Mouse (Mus musculus) limb, embryonic 13.5 days (tissue): ENCODE data around the gene Tacc2. TPM values are rescaled to one million over a fixed set of nuclear protein-coding genes. Genes with fewer than 3 reads are reported as not detected.

Experiments used
- ATAC-seq: fragments of 200-750 bp; cut with Nextera tagmentation; 2 replicates; pipeline ENCODE4 v1.8.0; 2017; ENCODE audit warnings: low read depth, moderate number of reproducible peaks, moderate TSS enrichment; ENCODE audit not compliant: low FRiP score
- H3K27ac ChIP-seq: fragments of 300-500 bp; sonication (generic); 2 replicates; pipeline ENCODE4 v1.5.1; 2015; ENCODE audit warnings: inconsistent platforms, mild to moderate bottlenecking, moderate library complexity
- H3K27me3 ChIP-seq: fragments of 300-500 bp; sonication (generic); 2 replicates; pipeline ENCODE4 v1.6.1; 2015; ENCODE audit warnings: mild to moderate bottlenecking, inconsistent platforms
- H3K36me3 ChIP-seq: fragments of 300-500 bp; sonication (generic); 2 replicates; pipeline ENCODE4 v1.6.1; 2015; ENCODE audit warnings: inconsistent platforms, mild to moderate bottlenecking, moderate library complexity
- H3K4me1 ChIP-seq: fragments of 300-500 bp; sonication (generic); 2 replicates; pipeline ENCODE4 v1.6.1; 2015; ENCODE audit warnings: inconsistent platforms
- H3K4me2 ChIP-seq: fragments of 300-500 bp; sonication (generic); replicated peaks from 2 replicates; pipeline ENCODE4 v1.6.1; 2015; ENCODE audit warnings: inconsistent platforms, mild to moderate bottlenecking, moderate library complexity
- H3K4me3 ChIP-seq: fragments of 300-500 bp; sonication (generic); 2 replicates; pipeline ENCODE4 v1.5.1; 2015; ENCODE audit warnings: moderate library complexity, mild to moderate bottlenecking, inconsistent platforms
- H3K9ac ChIP-seq: fragments of 300-500 bp; sonication (generic); 2 replicates; pipeline ENCODE4 v1.6.1; 2015; ENCODE audit warnings: mild to moderate bottlenecking, inconsistent platforms
- H3K9me3 ChIP-seq: fragments of 300-500 bp; sonication (generic); 2 replicates; pipeline ENCODE4 v1.6.1; 2016; ENCODE audit warnings: inconsistent platforms
- WGBS: fragments of 180-500 bp; shearing (Covaris S2); methylation state at CpG from one replicate; pipeline ENCODE4 v1.1.7; 2015; 5-methylcytosine and 5-hydroxymethylcytosine counted together
- polyA plus RNA-seq: library from polyadenylated mRNA; unstranded; fragments of >200 nt; fragmentation: Nextera tagmentation; extraction: Ambion mirVana; gene quantifications from 2 replicates; pipeline ENCODE4 v1.2.1, GENCODE M21; 2015

Gene Tacc2
- polyA plus RNA-seq, 1 experiment from 2014 or later, result 39.3 TPM

DNA sequence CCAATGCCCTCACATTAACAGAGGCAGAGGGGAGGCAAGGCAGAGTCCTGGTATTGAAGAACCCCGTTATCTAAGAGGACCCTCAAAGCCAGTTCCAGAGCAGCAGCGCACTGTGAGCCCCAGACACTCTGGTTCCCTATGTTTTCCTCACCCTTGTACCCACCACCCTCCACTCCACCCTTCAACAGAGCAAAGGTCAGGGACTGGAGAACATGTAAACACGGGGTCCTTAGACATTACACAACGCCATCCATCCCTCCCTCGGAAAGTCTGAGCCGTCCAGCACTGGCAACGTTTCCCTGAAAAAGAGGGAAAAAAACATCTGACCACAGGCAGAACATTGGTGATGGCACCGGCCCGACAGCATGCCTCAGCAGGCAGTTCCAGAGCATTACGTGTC, 222.2 kb downstream of the Tacc2 start:
- WGBS, result 87% methylated on average over 10 of the region's 10 CpGs
- Histone ChIP-seq H3K9me3 (no peaks in the 10 kb centered on the region), H3K4me3 (no peak overlapping the region)

DNA sequence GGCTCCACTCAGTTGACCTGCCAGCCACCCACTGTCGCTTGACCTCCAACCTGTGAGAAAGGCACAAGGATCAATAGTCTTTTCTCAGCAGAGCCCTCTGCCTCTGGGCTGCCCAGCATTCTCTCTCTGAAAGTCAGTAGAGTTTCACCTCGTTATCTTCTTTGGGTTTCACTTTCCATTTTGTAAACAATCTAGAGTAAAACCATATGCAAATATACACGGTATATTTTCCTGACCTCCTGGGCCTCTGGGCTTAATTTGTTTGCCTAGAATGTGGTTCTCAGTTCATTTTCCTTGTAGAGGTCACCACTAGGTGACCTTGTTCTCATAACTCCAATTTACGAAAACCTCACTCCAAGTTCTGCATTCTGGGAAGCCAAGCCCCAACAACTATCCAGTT, 223.4 kb downstream of the Tacc2 start:
- 53% methylated on average over 4 of the region's 4 CpGs for WGBS
- Histone ChIP-seq H3K4me2 (no peak overlapping the region), H3K9ac (no peak overlapping the region), H3K9me3 (no peaks in the 10 kb centered on the region), H3K27ac (no peak overlapping the region), H3K4me1 (no peaks in the 10 kb centered on the region), H3K4me3 (no peak overlapping the region), H3K36me3 (no peaks in the 10 kb centered on the region), H3K27me3 (no peaks in the 10 kb centered on the region)
- no peak for ATAC-seq

More for the DNA sequence above, 222.2 kb downstream of the Tacc2 start:
- H3K27me3 ChIP-seq, result no peaks in the 10 kb centered on the region
- no peak overlapping the region for H3K27ac ChIP-seq
- no peak for ATAC-seq
- peaks cover 9% of the 10 kb centered on the region for H3K4me1 ChIP-seq
- H3K4me2 ChIP-seq, result no peak overlapping the region
- H3K36me3 ChIP-seq, result no peaks in the 10 kb centered on the region
- no peak overlapping the region for H3K9ac ChIP-seq

GRCm38 (mm10) chr7:130801811-130802210, 224.6 kb downstream of the Tacc2 start:
- Histone ChIP-seq H3K27ac (no peak overlapping the region), H3K4me3 (no peak overlapping the region), H3K36me3 (no peaks in the 10 kb centered on the region), H3K9ac (no peak overlapping the region), H3K9me3 (no peaks in the 10 kb centered on the region), H3K4me2 (no peak overlapping the region), H3K27me3 (no peaks in the 10 kb centered on the region), H3K4me1 (no peaks in the 10 kb centered on the region)
- 86% methylated on average over 4 of the region's 4 CpGs for WGBS
- no peak for ATAC-seq

- H3K4me1 ChIP-seq, result no peaks in the 10 kb centered on the region
- no peak overlapping the region for H3K4me2 ChIP-seq
- H3K9ac ChIP-seq, result no peak overlapping the region
- no peak overlapping the region for H3K4me3 ChIP-seq
- no peak for ATAC-seq
- 92% methylated on average over 8 of the region's 8 CpGs for WGBS
- no peaks in the 10 kb centered on the region for H3K36me3 ChIP-seq
- no peaks in the 10 kb centered on the region for H3K27me3 ChIP-seq
- H3K9me3 ChIP-seq, result no peaks in the 10 kb centered on the region
- H3K27ac ChIP-seq, result no peak overlapping the region
Observed at GRCm38 (mm10) chr7:130803251-130803825, 226.1 kb downstream of the Tacc2 start.

DNA sequence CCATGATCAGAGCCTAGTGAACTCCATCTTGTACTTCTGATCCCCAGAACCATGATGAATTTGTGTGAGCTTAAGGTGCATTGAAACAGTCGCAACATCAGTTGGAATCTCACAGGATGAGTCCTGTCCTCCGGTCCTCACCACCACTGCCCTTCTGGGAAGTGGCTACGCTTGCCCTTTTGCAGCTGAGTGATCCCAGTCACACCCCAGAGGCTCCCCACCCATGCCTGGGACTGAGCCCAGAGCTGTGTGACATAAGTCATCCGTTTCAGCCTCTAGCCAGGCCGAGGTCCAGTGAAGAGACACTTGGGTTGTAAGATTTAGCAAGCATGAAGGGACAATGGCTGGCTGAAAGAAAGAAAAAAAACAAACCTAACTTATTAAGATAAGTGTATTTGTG, 227.8 kb downstream of the Tacc2 start:
- WGBS, result 79% methylated on average over 5 of the region's 5 CpGs
- no peak overlapping the region for H3K4me3 ChIP-seq

DNA sequence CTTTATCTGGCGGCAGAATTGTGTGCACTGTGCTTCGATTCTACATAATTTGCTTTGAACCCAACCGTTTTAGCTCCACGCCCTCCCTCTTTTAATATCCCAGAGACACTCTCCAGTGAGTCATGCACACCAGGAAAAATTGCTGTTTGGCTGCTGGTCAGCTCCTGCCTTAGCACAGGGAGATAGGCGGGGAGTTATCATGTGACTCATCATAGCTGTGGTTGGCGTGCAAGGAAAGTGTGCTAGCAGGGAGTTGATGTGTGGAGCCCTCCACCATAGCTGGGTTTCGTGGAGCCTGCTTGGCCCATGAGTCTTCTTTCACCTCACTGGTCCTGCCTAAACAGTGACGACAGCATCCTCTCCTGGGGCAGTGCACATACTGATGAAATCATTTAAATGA, 230.5 kb downstream of the Tacc2 start:
- ATAC-seq, result no peak
- Histone ChIP-seq H3K27me3 (no peaks in the 10 kb centered on the region), H3K4me2 (no peak overlapping the region), H3K9me3 (no peaks in the 10 kb centered on the region), H3K36me3 (no peaks in the 10 kb centered on the region), H3K4me1 (no peaks in the 10 kb centered on the region), H3K9ac (no peak overlapping the region), H3K4me3 (no peak overlapping the region), H3K27ac (no peak overlapping the region)
- 76% methylated on average over 8 of the region's 8 CpGs for WGBS

More for the DNA sequence above, 227.8 kb downstream of the Tacc2 start:
- Histone ChIP-seq H3K27ac (no peak overlapping the region), H3K27me3 (no peaks in the 10 kb centered on the region), H3K4me2 (no peak overlapping the region), H3K4me1 (no peaks in the 10 kb centered on the region), H3K9ac (no peak overlapping the region), H3K36me3 (no peaks in the 10 kb centered on the region), H3K9me3 (no peaks in the 10 kb centered on the region)
- ATAC-seq, result no peak

GRCm38 (mm10) chr7:130808694-130809093, 231.5 kb downstream of the Tacc2 start:
- WGBS, result 67% methylated on average over 6 of the region's 6 CpGs
- Histone ChIP-seq H3K9me3 (no peaks in the 10 kb centered on the region), H3K4me1 (no peaks in the 10 kb centered on the region), H3K27me3 (no peaks in the 10 kb centered on the region), H3K36me3 (no peaks in the 10 kb centered on the region), H3K9ac (no peak overlapping the region), H3K27ac (no peak overlapping the region), H3K4me2 (no peak overlapping the region), H3K4me3 (no peak overlapping the region)
- ATAC-seq, result no peak

DNA sequence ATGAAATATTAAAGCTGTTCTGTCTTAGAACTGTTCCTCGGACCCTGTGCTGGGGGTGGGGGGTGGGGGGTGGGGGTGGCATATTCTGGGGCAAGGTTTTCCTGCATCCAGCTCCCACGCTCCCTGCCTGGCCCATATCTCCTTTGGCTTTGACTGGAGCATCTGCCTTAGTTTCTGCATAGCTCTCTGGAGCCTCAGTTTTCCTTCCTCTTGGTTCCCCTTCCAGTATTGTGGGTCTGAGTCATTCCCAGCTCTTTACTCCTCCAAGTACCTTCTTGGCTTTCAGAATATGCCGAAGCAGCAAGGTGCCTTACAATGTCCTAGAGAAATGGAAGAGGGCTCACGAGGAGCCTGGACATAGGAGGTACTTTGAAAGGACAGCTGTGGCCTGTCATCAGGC, 233.0 kb downstream of the Tacc2 start:
- no peaks in the 10 kb centered on the region for H3K4me1 ChIP-seq
- 88% methylated on average over 4 of the region's 4 CpGs for WGBS
- no peak overlapping the region for H3K4me3 ChIP-seq
- H3K27me3 ChIP-seq, result no peaks in the 10 kb centered on the region
- H3K9me3 ChIP-seq, result no peaks in the 10 kb centered on the region
- H3K27ac ChIP-seq, result no peak overlapping the region
- H3K36me3 ChIP-seq, result no peaks in the 10 kb centered on the region
- no peak overlapping the region for H3K9ac ChIP-seq
- no peak for ATAC-seq
- no peak overlapping the region for H3K4me2 ChIP-seq

GRCm38 (mm10) chr7:130812407-130812806, 235.2 kb downstream of the Tacc2 start:
- Histone ChIP-seq H3K4me1 (no peaks in the 10 kb centered on the region), H3K9me3 (no peaks in the 10 kb centered on the region), H3K4me3 (no peak overlapping the region), H3K9ac (no peak overlapping the region), H3K27me3 (no peaks in the 10 kb centered on the region), H3K27ac (no peak overlapping the region), H3K4me2 (no peak overlapping the region; the same call in 1 of the 2 replicates), H3K36me3 (no peaks in the 10 kb centered on the region)
- no peak for ATAC-seq
- 40% methylated on average over 16 of the region's 16 CpGs for WGBS

Other genes starting within 250 kb of the Tacc2 start
- gene Ate1, start 57.1 kb upstream of the Tacc2 start, polyA plus RNA-seq, result 56.4 and 59.1 TPM in 2 replicates
- 163 and 167 TPM in 2 replicates for gene Nsmce4a, start 4.3 kb upstream of the Tacc2 start, polyA plus RNA-seq
- 0.22 TPM in 1 of 2 replicates, not detected in the other for gene Btbd16, start 196.6 kb downstream of the Tacc2 start, polyA plus RNA-seq